Mouse (Mus musculus): Measurements from ENCODE around the gene Sh3bgrl3.

GRCm38 (mm10) chr4:134166906-134167305, 38.3 kb upstream of the Sh3bgrl3 start:
- TF ChIP-seq CTCF (IDR thresholded peaks at IDR 0.05; ENCODE audit: extremely low read depth, insufficient read depth, low read length), result no peak
- TF ChIP-seq POLR2A (IDR thresholded peaks at IDR 0.05; ENCODE audit: extremely low read depth, insufficient read depth, low read length), result no peak

All from cortical plate, adult 2 months (tissue).